Mouse (Mus musculus) liver (tissue): Measurements from ENCODE around the gene Smg6.

Source experiments
- DNase-seq: peaks from one replicate; pipeline ENCODE4 v3.0.0-alpha.2; 2020; ENCODE audit warnings: mixed read lengths

Gene Smg6

DNA sequence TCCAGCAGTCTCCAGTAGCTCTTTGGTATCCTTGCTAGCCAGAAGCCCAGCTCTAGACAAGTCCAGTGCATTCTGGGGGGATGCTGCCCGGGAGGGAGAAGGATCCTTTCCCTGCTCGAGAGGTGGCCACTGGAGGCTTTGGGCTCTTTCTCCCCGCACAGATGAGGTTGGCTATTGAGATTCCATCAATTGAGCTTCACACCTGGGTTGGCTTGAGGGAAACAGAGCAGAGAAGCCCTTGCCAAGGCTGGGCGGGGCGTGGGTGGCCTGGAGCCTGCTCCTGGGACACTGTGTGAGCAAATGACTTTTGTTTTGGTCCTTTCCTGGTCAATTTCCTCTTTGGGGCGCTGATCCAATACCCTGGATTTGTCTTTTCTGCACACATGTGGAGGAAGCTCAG, 270.5 kb downstream of the Smg6 start:
- no peak for DNase-seq

DNA sequence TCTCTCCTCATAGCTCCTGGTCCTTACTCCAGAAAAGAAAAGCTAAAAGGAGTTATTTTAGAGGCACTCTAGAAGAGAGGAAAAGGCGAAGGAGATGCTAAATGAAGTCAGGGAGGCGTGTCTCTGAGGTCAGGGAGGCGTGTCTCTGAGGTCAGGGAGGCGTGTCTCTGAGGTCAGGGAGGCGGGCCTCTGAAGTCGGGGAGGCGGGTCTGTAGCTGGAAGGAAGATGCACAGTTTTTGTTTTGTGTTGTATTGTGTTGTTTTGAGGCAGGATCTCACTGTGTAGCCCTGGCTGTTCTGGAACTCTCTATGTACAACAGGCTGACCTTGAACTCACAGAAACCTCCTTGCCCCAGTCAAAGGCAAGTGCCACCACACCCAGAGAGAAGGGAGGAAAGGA, 272.3 kb downstream of the Smg6 start:
- DNase-seq: no peak

DNA sequence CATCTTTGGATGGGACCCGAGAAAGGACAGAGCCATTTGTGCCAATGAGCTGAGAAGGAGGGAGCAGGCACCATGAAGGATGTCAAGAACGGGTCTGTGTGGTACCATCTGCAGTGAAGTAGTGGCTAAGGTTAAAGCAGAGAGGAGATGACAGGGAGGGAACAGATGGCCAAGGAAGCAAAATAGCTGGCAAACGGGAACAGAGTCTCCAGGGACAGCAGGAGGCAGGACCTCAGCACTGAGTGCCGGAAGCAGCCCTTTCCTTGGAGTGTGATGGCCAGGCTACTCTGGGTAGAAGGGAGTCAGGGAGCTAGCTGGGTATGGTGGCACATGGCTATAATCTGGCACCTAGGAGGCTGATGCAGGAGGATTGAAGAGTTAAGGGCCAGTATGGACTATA, 273.2 kb downstream of the Smg6 start:
- DNase-seq: no peak

DNA sequence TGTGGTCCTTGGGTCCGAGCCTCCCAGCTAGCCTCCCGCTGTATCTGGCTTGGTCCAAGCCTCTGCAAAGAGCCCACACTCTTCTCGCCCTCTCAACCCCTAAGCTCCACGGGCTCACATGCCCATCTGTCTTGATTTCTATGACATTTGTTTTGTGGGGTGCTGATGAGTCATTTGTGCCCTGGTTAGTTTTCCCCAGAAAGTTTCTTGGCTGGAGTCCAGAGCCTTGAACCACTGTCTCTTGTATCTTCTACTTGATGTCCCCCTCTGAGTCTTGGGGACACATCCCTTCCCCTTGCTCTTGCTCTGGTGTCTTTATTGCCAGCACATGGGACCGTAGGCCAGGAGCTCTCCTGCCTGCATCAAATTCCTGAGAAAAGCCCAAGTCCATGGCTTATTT, 274.3 kb downstream of the Smg6 start:
- DNase-seq: no peak

DNA sequence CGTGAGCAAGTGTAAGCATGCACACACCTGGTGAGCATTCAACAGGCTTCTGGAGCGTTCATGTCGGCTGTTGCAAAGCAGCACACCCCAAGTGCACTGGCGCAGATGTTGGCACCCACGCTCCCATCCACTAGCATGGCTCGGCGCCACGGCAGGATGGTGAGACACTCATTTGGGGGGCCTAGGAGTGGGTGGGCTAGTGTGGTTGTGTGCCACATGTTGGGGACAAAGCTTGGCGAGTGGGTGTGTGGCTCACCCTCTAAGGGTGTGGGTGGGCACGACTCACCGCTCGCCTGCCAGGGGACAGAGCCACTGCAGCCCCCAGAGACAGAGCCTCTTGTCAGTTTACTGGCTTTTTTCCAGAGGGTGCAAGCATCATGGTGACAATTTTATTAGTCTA, 275.3 kb downstream of the Smg6 start:
- DNase-seq: no peak

DNA sequence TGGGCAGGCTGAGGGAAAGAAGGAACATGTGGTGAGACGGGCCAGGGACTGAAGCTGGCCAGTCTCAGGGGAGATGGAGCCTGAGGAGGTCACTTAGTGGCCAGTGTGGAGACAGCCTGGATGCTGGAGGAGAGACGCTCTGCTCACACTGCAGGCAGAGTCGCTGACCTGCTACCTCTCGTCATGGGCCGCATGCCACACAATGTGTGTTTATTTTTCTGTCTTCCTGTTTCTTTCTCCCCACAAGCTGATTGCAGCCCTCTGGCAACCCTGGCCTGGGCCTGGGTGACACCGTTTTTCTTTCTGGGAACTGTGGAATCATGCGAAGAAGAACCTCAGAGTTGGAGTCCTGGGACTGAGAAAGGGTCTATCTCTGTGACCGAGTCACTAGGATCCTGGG, 276.1 kb downstream of the Smg6 start:
- DNase-seq: no peak

DNA sequence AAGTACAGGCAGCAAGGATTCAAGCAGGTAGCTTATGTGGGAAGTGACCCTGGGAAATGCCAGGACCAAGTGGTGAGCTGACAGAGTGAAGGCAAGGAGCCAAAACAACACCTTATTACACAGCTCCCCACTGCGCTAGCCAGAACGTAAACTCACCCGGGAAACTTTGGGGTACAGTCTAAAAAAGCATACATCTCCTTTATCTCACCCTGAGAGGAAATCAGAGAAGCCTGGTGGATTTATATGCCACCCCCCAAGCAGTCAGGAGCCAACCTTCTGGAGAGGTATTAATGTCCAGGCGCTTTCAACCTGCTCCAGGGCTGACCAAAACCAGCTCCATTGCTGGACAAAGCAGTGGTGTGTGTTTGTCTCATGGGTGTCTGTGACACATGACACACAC, 278.3 kb downstream of the Smg6 start:
- no peak for DNase-seq

DNA sequence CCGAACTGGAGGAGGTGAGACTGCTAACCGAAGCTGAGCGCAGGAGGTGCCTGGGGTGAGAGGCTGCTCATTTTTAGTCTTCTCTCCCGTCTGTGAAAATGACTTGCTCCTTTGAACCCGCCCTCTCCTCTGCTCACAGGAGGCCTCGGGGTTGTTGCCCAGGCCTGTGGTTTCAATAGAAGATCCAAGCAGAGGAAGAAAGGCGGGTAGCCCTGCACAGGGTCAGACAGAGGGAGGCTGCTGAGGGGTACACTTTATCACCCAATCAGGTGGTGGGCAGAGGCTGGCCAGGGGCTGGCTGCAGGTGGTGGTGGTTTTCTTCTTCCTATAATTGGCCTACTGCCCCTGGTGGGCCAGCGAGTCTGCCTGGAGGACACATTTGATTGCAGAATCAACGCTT, 278.8 kb downstream of the Smg6 start:
- DNase-seq: no peak

DNA sequence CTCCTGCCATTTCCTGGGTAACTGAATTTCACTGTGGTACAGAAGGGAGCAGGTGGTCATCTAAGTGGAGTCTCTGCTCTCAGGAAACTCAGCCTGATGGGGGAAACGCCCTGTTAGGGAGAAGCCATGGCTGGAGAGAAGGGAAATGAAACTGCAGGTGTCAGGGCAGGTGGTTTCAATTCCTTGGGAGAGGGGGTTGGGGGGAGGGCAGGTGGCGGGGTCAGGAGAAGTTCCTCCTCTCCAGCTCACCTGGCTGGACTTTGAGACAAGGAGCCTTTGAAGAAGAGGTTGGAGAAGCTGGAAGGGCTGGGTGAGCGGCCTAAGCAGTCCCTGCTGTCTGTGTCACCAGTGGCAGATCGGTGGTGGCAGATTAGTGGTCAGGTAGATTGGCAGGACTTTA, 280.7 kb downstream of the Smg6 start:
- no peak for DNase-seq

DNA sequence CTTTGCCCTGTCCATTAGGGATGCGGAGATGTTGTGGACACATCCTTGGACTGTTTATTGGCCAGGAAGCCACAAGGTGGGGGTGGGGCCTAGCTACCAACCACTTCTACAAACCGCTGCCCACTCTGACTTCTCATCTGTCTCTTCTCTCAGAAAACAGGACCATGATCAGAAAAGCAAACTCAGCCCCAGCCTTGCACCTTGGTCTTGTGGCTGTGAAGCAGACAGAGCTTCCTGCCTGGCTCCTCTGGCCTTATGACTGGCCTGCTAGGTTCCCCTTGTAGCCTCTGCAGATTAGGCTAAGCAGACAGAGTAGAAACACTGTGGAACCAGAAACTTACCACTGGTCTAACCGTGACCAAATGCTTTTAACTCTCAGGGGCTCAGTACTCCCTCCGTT, 283.7 kb downstream of the Smg6 start:
- DNase-seq: no peak

DNA sequence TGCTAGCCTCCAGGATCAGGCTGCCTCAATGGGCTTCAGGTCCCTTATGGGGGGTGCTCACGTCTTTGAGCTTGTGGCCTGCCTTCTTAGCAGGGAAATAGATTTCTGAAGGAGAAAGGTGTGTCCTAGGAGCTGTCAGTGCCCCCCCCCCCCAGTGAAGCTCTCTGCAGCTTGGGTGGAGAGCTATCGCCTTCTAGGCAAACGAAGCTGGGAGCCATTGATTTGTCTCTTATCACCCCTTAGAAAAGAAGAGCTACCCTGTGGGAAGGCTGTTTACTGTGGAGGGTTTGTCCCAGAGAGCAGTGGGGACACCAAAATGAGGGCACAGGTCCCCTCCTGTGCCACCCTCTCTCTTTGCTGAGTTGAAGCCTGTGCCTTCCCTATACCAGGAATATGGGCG, 284.5 kb downstream of the Smg6 start:
- peak; percentile 84 for DNase-seq

DNA sequence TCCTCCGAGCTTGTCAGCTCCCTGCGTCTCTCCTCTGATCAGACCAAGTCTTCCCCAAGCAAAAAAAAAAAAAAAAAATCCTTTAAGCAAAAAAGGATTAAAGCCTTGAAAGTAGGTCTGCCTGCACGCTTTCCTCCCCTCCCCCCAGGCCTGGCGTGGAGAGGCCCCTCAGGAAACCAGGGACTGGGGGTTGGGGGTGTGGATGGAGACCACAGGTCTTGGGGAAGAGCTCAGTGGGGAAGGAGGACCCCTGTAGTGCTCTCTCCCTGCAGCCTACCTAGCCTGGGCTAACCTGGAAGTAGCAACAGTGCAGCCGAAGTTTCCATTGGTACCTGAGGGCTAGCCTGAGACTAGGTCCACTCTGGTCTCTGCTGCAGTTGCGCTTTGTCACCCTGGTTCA, 285.1 kb downstream of the Smg6 start:
- no peak for DNase-seq

DNA sequence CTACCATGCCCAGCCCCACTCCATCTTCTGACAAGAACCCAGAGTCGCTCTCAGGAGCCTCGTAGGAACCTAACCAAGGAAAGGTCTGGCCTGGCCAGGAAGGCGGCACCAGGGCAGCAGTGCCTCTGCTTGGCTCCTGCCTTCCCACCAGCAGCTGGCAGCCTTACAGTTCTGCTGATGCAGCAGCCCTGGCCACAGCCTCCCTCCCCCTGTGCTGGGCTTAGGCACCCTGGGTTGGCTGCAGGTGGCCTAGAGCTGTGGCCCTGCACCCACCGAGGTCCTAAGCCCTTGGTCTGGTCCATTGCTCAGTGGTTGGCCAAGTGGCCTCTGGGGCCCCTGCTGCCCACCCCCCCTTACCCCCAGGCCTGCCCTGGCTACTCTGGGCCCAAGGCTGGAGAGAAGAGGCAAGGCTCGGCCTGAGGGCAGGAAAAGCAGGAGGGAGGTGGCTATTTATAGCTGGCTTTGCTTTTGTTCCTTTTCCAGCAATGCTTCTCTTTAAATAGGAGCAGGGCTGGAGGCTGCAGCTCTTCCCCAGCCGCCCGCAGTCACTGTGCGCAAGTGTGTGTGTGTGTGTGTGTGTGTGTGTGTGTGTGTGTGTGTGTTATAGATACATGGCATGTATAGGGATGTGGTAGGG, 286.5 kb downstream of the Smg6 start:
- DNase-seq: no peak

DNA sequence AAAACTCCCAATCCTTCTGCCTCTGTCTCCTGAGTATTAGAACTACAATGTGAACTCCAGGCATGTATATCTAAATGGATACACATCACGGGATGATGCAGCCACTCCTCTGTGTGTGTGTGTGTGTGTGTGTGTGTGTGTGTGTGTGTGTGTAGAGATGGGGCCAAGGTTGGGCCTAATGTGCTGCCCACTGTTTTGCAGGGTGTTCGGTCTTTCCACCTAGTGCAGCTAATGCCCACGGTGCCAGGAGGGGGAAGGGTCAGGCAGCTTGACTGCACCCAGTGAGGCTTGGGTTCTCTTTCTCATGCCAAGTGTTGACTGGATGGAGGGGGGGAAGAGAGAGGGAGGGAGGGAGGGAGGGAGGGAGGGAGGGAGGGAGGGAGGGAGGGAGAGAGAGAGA, 287.3 kb downstream of the Smg6 start:
- no peak for DNase-seq

DNA sequence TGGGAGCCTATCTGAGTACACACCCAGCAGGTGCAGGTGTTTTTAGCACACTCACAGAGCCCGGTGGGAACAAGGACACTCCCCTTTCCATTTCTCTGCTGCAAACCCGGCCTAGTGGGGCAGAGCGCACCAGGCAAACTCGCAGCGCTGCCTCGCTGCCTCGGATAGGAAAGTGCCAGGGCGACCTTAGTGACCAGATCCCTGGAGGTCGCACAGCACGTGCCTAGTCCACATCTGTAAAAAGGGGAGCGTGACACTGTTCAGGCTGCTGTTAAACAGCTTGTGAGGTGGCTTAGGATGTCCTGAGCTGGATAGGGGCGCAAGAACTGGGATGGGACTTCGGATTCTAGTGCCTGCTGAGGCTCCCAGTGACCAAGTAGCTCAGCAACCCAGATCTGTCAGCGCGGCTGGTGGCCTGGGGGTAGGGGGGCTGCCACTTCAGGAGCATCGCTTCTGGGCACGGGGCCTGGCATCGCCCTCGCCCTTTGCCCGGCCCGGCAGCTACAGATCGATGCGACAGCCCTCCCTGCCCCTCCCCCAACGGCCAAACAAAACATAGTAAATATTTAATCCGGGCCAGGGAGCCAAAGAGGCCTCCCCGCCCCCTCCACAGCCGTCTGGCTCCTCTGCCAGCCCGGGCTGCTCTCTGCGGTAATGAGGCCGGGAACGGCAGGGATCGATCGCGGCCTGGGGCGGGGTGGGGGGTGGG, 287.9 kb downstream of the Smg6 start:
- DNase-seq: peak; percentile 74
